Mouse (Mus musculus) thymus, postnatal 10 days (tissue): Measurements from ENCODE around the gene Grm7.

Experiments used
- DNase-seq, 2 experiments: peaks; one replicate each; pipeline ENCODE4 v3.0.0; 2021; ENCODE audit warnings: low spot score in 2 of 2

Grm7 gene

DNA sequence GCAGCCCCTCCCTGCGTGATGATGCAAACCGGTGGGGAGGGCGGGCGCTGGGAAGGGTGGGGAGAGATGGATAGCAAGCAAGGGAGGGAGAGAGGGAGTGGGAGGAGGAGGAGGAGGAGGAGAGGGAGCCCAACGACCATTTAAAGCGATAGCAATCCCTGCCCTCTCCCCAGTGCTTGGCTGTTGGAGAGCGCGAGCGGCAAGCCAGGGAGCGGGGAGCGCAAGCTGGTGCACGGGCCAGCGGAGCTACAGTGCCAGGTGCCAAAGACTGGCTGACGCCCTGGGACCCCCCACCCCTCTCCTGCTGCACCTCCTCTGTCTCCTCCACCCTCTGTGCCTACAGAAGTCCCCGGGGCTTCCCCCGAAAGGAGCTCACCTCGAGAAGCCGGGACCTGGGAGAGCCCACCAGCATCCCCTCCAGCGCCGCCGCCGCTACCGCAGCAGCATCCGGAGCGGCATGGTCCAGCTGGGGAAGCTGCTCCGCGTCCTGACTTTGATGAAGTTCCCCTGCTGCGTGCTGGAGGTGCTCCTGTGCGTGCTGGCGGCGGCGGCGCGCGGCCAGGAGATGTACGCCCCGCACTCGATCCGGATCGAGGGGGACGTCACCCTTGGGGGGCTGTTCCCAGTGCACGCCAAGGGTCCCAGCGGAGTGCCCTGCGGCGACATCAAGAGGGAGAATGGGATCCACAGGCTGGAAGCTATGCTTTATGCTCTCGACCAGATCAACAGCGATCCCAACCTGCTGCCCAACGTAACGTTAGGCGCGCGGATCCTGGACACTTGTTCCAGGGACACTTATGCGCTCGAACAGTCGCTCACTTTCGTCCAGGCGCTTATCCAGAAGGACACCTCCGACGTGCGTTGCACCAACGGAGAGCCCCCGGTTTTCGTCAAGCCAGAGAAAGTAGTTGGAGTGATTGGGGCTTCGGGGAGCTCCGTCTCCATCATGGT lies at the start of gene Grm7:
Gene Grm7 (plus strand): TSS at position 171 of the 951 bp plus-strand sequence.
- DNase-seq, result no peak

DNA sequence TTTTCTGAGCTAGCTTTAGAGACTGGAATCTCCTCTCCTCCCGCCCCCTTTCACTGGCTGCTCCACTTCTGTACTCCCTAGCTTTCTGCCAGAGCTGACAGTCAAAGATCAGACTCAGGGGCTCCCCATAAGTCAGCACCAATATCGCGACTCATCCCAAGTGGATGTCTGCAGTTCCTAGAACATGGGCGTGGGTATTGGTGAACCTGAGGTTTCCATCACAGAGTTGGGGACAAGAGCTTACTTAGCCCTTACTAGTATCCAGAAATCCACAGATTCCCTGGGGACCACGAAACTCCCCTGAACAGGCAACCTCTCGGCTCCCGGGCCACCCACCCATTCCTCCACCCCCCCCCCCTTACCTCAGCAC lies 355 bp upstream of the Grm7 start:
- no peak for DNase-seq

GRCm38 (mm10) chr6:110646901-110647300 lies 1.5 kb downstream of the Grm7 start:
- DNase-seq, result no peak

DNA sequence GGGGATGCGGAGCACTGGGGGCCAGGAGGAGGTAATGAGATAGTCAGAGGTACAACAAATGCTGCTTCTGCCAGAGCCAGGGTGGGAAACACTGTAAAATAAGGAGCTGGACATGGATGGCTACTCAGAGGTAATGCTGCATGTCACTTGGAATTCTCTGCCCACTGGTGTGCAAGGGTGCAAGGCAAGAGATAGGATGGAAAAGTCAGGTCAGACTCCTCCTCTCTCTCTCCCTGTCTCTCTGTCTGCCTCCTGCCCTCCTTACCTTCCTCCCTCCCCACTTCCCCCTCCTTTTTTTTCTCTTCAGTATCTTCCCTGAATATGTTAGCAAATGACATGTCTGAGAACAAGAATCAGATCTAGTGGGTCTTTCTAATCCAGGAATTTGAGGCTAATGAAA lies 3.8 kb downstream of the Grm7 start:
- DNase-seq, result no peak

GRCm38 (mm10) chr6:110653361-110654001 lies 8.1 kb downstream of the Grm7 start:
- no peak for DNase-seq

DNA sequence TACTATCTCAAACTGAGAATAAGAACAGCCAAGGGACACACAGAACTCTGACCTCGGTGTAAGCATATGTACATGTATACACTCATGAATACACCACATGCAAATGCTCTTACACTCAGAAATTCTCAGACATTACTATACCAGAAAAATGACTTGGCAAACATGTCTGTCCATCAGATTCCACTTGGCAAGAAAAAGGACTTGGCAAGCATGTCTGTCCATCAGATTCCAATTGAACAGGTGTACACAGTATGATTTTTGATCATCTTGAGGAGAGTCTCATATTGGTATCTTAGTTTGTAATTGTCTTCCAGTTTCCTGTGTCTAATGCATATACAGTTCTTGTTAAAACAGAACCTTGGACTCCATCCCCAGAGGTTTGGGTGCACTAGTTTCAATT lies 19.1 kb downstream of the Grm7 start:
- no peak for DNase-seq

GRCm38 (mm10) chr6:110668447-110668846 lies 23.1 kb downstream of the Grm7 start:
- DNase-seq, result no peak

GRCm38 (mm10) chr6:110690954-110691353 lies 45.6 kb downstream of the Grm7 start:
- no peak for DNase-seq

GRCm38 (mm10) chr6:110709763-110710162 lies 64.4 kb downstream of the Grm7 start:
- no peak for DNase-seq

DNA sequence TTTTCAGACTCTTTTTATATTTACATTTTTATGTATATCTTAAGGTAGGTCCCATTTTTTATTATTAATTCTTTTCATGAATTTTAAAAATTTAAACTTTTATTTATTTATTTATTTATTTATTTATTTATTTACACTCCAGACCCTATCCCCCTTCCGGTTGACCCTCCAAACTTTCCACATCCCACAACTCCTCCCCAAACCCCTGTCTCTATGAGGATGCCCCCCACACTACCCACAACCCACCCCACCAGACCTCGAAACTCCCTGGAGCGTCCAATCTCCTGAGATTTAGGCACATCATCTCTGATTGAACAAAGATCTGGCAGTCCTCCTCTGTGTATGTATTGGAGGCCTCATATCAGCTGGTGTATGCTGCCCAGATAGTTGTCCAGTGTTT lies 69.6 kb downstream of the Grm7 start:
- DNase-seq, result no peak

DNA sequence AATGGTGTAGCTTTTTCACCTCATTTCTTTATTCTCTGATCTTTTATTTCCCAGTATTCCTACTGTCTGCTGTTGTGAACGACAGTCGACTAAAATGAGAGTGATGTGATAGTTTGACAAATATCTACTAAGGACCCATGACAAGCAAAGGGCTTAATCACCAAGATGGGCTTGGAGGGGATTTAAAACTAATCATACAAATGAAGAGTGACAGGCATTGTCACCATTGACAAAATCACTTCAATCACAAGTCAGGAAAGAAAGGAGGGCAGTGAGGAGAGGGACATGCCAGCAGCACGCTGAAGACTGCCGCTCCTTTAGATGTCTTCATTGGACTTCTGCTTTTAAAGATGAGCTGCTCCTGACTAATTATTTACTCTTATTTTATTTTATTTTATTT lies 78.0 kb downstream of the Grm7 start:
- DNase-seq, result no peak

- no peak for DNase-seq
Observed at GRCm38 (mm10) chr6:110733914-110734313, 88.5 kb downstream of the Grm7 start.

DNA sequence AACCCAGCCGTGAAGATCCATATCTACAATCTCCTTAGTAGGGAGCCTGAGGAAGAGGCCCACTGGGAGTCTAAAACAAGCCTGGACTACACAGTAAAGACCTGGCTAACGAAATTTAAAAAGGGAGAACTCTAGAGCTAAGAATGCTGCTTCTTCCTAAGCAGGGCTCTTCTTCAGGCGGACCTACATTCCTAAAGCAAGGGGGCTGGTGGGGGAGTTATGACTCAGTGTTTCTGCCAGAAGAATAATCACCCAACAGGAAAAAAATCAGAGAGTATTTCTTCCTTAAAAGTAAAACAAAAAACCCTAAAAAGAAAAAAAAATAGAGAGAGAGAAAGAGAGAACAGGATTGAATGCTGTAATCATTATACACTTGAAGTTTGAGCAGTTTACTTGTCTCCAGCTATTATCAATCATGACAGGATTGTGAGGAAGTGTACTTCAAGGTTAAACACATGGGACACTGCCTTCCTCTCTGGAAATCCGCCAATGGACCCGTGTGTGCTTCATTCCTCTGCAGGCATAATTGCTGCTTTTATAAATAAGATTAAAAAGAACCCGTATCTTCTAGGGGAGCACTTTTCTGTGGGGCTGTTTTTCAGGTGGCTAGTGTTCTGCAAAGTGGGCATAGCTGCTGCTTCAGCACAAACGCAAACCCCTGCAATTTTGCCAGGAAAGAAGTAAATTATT lies 98.7 kb downstream of the Grm7 start:
- no peak for DNase-seq

- no peak for DNase-seq
Observed at GRCm38 (mm10) chr6:110755921-110756320, 110.5 kb downstream of the Grm7 start.

GRCm38 (mm10) chr6:110769588-110769987 lies 124.2 kb downstream of the Grm7 start:
- no peak for DNase-seq

GRCm38 (mm10) chr6:110772652-110773051 lies 127.3 kb downstream of the Grm7 start:
- no peak for DNase-seq

DNA sequence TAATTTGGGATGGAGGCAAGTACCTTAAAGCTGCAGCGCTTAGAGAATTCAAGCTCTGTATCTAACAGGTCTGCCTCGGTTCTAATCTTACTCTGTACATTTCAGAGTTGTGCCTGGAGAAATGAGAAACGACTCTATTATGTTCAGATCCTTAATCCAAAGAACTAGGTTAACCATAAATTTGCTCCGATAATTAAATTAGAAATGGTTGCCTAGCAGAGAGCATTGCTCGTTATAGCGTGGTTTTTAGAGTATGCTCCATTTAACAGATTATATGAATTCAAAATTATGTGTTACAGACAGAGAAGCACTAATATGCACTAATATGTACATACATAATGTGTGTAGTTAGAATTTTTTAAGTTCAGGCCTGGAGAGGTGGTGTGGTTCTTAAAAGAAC lies 130.7 kb downstream of the Grm7 start:
- DNase-seq, result no peak

GRCm38 (mm10) chr6:110785497-110785928 lies 140.1 kb downstream of the Grm7 start:
- DNase-seq, result no peak

DNA sequence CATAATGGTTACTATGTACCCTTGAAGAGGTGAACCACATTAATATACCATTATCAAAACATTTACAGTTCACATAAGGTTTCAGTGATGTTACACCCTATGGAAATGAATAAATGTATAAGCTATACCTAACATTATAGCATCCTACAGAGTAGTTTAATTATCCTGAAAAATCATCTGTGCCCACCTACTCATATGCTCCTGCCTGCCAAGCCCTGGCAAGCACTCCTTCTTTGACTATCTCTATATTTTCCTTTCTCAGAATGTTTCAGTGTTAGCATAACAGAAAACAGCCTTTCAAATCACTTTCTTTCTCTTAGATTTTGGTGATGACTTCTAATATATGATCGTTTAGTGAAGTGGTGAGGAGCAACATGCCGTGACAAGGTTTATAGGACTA lies 147.3 kb downstream of the Grm7 start:
- DNase-seq, result no peak

DNA sequence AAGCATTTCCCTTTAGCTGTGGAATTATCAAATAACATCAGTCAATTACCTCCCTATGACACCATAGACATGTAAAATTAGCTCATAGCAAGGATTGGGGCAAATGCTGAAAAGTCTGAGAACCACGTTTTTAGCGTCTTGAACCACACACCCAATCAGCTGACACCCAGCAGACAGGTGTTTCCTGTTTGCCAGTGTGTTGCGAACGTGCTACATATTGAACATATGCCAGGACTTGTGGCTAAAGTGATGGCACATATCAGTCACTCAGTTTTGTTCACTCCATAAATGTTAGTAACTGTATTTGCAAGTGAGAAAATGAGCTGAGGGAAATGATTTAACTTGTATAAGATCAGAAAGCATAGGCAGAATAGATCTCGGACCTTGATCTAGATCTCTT lies 162.1 kb downstream of the Grm7 start:
- DNase-seq, result no peak

- DNase-seq, result no peak
Observed at GRCm38 (mm10) chr6:110812214-110812613, 166.8 kb downstream of the Grm7 start.

DNA sequence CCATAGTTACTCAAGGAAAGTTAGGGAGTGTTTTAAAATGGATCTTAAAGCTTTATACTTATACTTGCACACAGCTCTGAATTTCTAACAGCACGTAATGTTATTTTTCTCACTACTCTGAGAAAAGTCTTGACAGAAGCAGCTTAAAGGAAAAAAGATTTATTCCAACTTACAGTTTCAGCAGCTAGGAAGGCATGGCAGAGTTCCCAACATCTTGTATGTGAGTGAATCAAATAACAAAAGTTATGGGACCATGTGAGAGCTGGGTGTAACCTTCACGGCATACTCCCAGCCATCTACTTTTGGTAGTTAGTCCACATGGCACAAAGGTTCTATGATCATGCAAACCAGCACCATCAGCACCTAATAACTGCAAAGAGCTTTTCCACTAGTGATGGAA lies 172.9 kb downstream of the Grm7 start:
- DNase-seq, result no peak

DNA sequence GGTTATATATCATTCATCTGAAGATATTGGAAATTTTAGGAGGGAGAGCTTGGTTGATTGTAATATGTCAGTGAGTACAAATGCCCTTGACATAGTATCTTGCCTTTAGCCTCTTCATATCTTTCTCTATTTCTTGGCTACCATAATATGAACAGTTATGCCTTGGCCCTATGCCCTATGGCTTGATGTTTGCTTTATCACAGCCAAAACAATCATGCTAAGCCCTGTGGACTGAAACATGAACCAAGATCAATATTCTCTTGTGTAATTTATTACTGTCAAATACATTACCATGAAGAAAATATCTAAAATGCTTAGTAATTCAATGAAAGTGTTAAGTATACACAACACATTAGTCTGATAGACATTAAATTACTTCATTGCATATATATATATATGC lies 222.9 kb downstream of the Grm7 start:
- no peak for DNase-seq
